Mouse (Mus musculus): ENCODE data around the gene Acot1.

Acot1 gene

DNA sequence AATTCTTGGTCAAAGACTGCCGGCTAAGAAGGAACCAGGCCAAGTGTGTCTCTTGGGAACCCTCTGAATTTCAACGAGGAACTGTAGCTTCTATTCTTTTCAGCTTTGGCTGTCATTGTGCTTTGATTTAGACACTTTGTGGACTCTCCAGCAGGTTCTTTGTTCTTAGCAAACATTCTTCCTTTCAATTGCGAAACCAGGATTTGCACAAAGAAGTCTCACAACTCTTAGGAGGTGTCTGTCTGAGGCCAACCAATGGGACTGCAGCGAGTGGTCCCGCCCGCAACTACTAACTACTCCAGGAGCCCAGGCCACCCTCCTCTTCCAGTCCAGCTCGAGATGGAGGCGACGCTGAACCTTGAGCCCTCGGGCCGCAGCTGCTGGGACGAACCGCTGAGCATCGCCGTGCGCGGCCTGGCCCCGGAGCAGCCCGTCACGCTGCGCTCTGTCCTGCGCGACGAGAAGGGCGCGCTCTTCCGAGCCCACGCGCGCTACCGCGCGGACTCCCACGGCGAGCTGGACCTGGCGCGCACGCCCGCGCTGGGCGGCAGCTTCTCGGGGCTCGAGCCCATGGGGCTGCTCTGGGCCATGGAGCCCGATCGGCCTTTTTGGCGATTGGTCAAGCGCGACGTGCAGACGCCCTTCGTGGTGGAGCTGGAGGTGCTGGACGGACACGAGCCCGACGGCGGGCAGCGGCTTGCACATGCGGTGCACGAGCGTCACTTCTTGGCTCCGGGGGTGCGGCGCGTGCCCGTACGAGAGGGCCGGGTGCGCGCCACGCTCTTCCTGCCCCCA lies at the start of gene Acot1:
TSS of gene Acot1 (plus strand) at position 320 of the 795 bp plus-strand sequence.
- peak; percentile 73 for DNase-seq (ENCODE audit: low spot score)

DNA sequence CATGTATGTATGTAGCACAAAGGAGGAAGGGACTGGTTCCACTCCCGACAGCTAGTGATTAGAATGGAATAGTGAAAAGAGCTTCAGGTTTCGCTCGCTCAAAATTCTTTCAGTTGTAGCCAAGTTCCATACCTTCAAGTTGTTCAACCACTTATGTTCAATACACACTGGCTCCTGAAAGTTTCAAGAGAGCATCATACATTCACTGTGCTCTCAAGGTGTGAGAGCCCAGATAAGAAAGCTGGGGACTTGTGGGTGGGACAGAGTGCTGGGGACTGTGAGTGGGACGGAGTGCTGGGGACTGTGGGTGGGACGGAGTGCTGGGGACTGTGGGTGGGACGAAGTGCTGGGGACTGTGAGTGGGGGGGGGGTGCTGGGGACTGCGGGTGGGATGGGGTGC lies 44.1 kb upstream of the Acot1 start:
- no peak for DNase-seq (ENCODE audit: low spot score)

GRCm38 (mm10) chr12:83972117-83972516 lies 37.2 kb upstream of the Acot1 start:
- no peak for DNase-seq (ENCODE audit: low spot score)

- no peak for DNase-seq (ENCODE audit: low spot score)
Observed at GRCm38 (mm10) chr12:83978862-83979261, 30.4 kb upstream of the Acot1 start.

GRCm38 (mm10) chr12:83981615-83982014 lies 27.7 kb upstream of the Acot1 start:
- DNase-seq (ENCODE audit: low spot score): no peak

- DNase-seq (ENCODE audit: low spot score): no peak
Observed at GRCm38 (mm10) chr12:83984752-83985151, 24.5 kb upstream of the Acot1 start, which contains the start of gene Heatr4. Gene Heatr4 (minus strand): TSS chr12:83984852.

GRCm38 (mm10) chr12:83987242-83987582 lies 22.1 kb upstream of the Acot1 start:
- no peak for DNase-seq (ENCODE audit: low spot score)

DNA sequence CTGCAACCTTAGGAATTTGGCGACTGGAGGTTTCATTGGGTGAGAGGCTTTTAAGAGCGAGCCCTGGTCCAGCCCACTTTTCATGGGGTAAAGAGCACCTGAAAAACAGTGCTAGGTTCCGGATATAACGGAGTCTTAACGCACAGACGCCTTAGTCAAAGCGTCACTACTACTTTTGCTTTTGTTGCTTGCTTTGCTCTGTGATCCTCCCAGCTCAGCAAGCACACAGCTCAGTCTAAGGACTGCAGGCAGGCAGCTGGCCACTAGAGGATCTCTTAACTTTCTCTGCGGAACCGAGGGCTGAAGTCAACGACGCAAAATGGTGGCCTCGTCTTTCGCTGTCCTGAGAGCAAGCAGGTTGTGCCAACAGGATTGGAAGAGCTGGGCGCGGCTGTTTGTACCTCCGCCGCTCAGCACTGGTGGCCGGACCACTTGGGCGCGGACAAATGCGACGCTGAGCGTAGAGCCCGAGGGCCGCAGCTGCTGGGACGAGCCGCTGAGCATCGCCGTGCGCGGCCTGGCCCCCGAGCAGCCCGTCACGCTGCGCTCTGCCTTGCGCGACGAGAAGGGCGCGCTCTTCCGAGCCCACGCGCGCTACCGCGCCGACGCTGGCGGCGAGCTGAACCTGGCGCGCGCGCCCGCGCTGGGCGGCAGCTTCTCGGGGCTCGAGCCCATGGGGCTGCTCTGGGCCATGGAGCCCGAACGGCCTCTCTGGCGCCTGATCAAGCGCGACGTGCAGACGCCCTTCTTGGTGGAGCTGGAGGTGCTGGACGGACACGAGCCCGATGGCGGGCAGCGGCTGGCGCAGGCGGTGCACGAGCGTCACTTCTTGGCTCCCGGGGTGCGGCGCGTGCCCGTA lies 21.5 kb upstream of the Acot1 start, which contains the start of gene Acot2:
TSS of gene Acot2 (plus strand) at position 279 of the 859 bp plus-strand sequence.
- peak; percentile 75 for DNase-seq (ENCODE audit: low spot score)

DNA sequence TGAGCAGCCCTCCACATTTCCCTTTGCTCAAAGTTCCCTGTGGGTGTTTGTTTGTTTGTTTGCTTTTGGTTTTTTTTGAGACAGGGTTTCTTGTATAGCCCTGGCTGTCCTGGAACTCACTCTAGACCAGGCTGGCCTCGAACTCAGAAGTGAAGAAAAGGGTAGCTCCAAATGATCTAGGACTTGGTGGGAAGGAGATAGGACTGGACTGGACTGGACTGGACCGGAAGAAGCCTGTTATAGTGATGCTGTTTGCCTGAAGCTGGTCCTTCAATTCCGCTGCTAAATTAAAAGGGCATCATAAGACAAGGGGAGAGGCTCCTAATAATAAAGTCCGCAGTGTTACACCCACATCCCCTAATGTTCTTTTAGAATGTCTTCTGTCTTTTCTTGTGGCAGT lies 20.8 kb upstream of the Acot1 start:
- DNase-seq (ENCODE audit: low spot score): no peak

- DNase-seq (ENCODE audit: low spot score): no peak
Observed at GRCm38 (mm10) chr12:83989378-83989777, 19.9 kb upstream of the Acot1 start.

- DNase-seq (ENCODE audit: low spot score): no peak
Observed at GRCm38 (mm10) chr12:83997221-83997620, 12.1 kb upstream of the Acot1 start.

DNA sequence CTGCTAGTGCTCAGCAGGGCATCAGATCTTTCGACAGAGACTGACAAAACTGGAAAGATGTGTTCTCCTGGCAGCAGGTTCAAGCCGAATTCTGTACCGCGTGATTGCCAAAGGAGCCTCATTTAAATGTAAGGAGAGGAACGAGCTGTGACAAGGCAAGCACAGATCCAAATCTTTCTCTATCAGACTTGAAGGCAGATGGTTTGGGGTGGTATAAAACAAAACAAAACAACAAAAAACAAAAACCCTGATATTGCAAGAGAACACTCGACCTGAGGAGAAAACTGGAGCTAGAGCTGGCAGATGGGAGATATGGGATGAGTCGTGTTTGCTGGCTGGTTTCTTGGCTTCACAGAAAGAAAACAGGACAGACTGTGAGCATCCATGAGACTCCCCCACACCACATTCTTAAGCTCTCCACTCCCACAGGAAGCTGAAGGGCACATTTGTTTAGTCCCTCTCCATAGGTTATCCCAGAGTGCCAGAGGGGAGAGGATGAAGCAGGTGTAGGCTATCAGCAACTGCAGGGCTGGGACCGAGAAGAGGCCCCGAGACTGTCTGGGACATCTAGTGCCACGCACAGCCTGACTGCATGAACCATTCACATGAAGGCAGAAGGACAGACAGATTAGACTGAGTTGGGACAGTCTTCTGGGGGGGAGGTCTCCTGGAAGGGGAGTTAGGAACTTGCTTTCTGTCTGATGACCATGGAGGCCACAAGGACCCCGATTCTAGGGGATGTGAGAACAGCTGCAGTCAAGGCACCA lies 10.8 kb upstream of the Acot1 start:
- DNase-seq (ENCODE audit: low spot score): no peak

DNA sequence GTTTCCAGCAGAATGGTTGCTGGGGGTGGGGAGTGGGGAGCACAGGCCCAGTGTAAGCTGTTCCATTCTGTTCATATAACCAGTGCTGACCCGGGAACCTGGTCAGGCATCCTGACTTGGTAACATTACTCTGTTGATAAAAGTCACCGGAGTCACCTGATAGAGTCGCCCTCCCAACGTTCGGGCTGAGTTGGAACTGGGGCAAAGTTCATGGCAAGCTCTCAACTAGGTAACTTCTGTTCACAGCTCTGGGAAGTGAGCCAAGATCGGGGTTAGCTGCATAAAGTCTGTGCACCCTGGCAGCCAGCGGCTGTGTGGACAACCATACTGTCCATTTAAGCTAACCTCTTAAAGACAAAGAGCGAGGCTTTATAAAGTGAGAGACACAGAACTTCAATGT lies 10.1 kb upstream of the Acot1 start:
- DNase-seq (ENCODE audit: low spot score): peak; percentile 25

DNA sequence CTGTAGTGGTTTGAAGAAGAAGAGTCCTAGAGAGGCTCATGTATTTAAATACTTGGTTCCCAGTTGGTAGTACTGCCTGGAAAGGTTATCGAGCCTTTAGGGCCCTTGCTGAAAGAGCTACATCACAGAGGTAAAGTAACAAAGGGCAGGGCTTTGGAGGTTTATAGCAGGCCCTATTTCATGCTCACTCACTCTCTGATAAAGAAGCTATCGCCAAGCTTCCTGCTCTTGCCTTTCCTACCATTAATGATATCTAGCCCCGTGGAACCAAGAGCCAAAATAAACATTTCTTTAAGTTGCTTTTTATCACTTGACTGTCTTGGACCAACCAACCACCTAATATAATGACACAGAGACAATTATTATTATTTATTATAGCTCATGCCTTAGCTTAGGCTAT lies 8.9 kb upstream of the Acot1 start:
- no peak for DNase-seq (ENCODE audit: low spot score)

GRCm38 (mm10) chr12:84003866-84004265 lies 5.4 kb upstream of the Acot1 start:
- no peak for DNase-seq (ENCODE audit: low spot score)

DNA sequence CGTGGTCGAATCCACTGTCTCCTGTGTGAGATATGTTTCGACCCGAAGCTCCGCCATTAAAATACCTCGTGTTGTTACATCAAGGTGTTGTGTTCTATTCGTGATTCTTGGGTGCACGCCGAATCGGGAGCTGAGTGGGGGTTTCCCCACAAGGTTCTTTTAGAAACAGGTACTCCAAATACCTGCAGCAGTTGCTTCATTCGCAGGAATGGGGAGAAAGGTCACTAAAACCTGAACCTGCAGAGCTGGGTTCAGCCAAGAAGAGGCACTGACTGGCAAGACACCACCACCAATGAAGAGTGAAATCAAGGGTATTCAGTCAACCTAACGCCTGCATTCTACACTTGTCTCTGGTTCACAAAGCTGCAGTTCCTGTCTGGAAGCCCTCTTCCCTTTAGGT lies 1.0 kb upstream of the Acot1 start:
- DNase-seq (ENCODE audit: low spot score): no peak

- no peak for DNase-seq (ENCODE audit: low spot score)
Observed at GRCm38 (mm10) chr12:84008729-84009128, 561 bp upstream of the Acot1 start.

DNA sequence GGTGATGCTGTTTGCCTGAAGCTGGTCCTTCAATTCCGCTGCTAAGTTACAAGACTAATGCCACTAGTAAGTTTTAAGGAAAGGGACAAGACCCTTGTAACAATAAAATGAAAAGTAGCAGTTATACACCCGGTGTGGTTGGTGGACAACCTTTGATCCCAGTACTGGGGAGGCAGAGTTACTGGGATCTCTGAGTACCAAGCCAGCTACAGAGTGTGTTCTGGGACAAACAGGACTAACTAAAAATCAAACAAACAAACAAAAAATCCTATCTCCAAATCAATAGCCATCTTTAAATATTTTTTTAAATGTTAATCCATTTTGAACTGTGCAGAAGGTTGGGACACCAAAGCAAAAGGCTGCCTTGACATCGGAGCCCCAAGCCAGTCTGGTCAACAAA lies 911 bp downstream of the Acot1 start:
- DNase-seq (ENCODE audit: low spot score): no peak

DNA sequence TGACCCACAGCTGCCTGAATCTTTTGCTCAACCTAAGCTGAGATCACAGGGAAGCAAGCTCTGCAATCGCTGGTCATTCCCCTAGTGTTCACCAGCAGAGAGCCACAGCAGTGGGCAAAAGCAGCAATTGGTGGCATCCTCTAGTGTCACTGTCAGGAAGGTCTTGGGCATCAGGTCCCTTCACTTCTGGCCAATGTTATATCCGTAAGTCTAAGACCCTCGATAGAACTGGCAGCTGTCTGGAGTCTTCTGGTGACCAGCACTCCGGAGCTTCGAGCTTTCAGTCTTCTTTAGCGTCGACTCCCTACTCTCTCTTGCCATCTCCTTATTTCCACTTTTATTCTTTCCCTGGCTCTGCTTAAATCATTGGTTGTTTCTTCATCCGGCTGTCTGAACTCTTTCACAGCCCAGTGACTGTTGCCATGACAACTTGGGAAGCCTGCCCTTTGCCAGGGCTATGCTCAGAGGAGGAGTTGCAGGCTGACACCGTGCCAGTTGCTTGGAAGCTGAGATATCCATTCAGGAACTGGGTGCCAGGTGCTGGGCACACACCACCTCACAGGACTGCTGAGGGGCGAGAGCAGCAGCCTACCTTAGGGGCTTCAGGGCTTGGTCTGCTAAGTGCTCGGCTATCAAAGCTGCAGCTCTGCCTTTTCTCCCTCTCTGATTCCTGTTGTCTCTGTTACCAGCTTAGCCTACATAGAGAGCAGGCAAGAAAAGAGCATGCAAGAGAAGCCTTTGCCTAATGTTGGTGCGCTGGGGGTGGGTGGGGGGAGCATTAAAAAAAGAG lies 2.2 kb downstream of the Acot1 start:
- DNase-seq (ENCODE audit: low spot score): peak; percentile 78

- DNase-seq (ENCODE audit: low spot score): no peak
Observed at GRCm38 (mm10) chr12:84013130-84013529, 3.8 kb downstream of the Acot1 start.

GRCm38 (mm10) chr12:84013701-84014100 lies 4.4 kb downstream of the Acot1 start:
- DNase-seq (ENCODE audit: low spot score): no peak

- DNase-seq (ENCODE audit: low spot score): peak; percentile 38
Observed at GRCm38 (mm10) chr12:84020528-84020927, 11.2 kb downstream of the Acot1 start.

All from ovary, postnatal 36 days (tissue).